Mouse (Mus musculus) spleen, postnatal 36 days (tissue): Measurements from ENCODE around the gene Adarb2.

Experiments
- DNase-seq, 2 experiments: peaks; one replicate each; pipeline ENCODE4 v3.0.0; 2022; ENCODE audit warnings: low spot score in 2 of 2, mixed read lengths in 1 of 2

The Adarb2 gene

DNA sequence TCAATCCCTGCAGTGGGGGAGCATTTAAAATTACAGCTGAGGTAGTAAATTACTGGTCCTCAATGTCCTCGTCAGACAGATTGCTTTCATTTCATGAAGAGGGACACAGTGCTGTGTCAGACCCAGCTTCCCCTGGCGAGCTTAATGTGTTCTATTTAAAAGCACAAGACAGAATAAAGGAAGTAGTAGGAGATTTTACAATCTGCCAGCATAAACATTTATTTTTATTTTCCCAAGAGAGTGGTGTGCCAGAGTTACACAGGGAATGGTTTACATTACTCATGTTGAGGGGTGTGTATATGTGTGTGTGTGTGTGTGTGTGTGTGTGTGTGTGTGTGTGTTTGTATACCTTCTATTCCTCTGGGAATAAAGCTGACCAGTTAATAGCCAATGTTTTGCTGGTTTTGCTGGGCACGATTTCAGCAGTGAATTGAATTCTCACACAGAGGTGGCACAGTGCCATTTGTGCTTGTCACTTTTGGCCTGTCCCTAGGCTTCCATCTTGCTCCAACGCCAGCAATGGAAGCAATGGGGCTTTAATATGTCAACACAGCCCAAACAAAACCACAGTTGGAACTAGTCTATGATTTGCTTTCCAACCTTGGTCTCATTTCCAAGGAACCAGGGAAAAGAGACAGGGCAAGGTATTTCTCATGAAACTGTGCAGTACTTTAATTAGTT is 282.1 kb downstream of the Adarb2 start:
- DNase-seq = no peak

DNA sequence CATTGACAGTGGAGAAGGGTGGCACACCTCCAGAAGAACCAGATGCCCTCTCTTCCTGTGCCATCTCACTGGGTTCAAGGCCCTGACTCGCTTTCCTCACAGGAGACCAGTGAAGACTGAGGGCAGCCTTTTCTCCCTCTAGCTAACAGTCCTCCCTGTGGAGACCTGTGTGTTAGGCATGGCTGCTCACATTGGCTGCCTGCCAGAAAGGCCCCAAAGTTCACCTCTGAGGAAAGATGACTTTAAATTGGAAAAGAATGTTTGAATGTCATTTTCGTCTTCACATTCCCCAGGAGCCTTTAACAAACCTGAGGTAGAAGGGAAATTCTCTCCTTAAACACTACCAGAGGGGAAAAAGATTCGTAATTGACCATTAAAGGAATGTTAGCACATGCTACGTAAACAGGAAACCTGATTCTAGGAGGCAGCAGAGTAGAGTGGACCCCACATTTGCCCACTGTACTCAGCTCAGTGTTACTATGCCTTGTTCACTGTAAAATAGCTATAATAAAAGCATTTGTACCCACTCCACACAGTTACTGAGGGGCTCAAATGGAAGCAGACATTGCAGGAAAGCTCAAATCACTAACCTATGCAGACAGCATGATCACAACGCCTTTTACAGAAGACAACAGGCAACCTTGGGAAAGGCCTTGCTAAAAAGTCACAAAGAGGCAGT is 285.2 kb downstream of the Adarb2 start:
- DNase-seq = no peak

DNA sequence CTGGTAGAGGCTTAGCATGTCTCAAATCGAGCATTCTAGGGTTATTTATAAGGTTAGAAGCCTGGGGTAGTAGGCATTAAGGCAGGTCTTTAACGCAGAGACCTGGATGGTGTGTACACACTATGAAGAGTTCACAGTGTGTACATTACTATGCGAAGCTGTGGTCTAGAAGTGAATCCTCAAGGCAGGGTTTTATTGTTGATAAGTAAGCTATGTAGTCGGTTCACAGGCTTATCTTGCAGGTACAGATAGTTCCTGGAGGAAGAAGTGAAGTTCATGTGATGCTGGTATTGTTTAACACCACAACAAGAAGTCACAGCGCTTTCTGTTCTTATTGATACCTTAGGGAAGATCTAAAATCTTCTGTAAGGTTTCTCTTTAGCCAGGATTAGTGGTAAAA is 290.7 kb downstream of the Adarb2 start:
- DNase-seq = no peak

DNA sequence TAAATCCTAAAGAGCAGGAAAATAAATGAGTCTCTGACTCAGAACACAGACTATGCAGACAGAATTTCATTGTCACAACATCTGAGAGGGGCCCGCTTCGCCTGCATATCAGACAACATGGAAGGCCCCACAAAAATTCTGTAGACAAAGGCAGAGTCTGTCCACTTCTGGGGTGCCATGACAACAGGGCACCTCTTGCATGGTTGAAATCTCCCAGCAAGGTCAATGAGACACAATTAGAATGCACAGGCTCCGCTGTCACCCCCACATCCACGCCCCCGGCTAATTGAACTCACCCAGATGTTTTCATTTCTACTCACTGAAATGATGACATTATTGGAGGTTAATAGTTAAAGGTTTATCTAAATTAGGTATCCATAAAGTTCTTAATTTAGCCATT is 296.9 kb downstream of the Adarb2 start:
- DNase-seq = no peak

DNA sequence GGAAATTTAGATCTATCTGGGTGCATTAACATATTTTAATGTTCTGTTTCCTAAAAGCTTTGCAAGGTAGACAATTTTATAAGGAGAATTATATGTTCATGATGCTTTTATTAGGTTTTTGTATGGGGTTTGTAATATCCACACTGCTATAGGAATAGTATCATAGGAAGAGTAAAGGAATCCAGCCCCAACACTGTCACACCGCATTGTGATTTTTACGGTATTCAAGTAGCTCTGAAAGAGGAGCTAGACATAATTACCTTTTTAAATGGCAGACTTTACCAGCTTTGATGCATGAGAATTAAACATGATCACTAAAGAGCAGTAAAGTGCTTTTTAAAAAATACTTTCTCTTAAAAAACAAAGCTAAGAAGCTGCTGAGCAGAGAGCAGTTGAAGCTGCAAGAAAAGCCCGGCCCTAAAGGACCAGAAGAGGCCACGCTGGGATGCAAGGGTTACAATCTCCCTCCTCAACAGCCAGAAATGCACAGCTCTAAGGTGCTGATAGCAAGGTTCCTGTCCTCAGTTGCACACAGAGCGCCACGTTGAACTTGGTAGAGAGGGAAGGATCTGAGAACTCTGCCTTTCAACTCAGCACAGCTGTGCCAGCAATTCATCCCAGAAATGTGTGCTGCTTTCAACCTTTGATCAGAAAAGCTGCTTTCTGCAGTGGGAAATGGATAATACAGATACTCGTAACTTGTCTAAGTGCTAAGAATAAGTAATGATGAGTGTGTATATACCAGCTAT is 308.6 kb downstream of the Adarb2 start:
- no peak for DNase-seq

DNA sequence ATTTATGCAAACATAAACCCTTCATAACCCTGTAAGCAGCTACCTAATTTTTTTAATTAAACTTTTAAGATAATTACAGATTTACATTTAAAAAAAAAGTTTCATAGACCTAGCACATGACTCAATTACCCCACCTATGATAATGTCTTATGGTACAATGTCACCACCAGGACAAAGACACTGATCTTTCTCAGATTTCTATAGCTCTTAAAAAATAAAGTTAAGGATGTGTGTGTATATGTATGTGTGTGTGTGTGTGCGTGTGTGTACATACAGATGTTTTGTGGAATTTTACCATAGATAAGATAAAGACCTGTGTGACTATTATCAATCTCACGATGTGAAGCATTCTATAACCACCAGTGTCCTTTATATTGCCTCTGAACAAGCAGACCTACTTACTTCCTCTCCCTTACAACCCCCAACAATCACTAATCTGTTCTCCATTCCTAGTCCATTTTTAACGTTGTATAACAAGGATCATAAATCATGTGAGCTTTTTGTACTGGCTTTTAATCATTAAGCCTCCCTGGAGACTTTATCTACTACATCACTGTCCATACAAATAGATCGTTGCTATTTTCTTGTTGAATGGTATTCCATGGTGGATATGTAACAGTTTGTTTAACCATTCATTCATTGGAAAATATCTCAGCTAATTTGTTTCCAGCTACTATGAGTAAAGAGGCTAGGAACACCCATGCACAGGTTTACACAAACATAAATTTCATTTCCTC is 313.5 kb downstream of the Adarb2 start:
- DNase-seq = no peak

DNA sequence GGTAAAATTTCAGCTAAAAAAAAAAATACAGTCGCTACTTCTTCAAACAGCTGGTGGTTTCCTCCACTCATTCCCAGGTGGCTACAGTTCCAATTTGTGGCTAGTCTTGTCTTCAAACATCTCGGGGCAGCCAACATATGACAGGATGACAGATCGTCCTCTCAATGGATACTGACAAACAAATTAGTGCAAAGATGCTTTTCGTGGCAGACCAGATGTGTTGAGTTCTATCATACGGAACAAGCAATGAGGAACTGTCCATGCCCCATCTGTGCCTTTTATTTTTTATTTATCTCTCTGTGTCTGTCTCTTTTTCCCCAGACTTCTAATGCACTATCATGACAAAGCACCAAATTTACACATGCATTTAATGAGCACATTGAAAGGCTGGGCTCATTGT is 316.5 kb downstream of the Adarb2 start:
- DNase-seq = no peak

DNA sequence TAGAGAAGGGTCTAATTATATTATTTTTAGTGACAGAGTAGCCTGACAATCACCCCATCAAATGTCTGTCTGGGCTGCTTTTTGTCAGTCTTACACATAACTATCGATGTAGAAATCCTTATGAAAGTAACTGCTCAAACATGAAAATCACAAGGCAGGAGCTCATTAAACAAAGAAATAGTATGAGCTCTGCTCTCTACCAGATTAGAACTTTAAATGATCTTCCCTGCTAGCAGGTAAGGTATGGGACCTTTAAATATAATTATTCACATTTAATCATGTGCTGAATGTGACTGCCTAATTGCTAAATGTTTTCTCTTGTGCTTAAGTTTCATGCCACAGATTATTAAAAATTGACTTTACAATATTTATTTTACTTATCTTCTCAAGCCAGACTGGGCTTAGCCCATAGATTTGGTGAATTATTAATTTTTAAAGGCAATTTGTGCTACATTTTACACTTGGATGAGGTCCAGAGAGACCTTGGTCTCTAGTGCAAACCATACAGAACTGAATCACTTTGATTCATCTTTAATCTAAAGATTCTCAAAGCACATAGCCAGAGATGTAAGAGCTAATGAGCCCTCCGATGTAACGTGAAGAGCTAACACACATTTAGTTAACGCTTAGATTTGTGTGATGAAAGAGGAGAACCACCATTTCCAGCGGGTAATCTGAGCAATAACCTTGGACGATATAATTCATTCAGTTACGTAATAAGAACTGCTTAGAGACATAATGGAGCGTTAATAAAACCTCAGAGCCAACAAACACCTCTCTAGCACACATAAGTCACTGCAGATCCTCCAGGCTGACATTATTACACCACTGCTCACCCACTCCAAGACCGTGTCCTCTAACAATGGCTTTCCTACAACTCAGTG is 323.3 kb downstream of the Adarb2 start:
- DNase-seq = no peak

DNA sequence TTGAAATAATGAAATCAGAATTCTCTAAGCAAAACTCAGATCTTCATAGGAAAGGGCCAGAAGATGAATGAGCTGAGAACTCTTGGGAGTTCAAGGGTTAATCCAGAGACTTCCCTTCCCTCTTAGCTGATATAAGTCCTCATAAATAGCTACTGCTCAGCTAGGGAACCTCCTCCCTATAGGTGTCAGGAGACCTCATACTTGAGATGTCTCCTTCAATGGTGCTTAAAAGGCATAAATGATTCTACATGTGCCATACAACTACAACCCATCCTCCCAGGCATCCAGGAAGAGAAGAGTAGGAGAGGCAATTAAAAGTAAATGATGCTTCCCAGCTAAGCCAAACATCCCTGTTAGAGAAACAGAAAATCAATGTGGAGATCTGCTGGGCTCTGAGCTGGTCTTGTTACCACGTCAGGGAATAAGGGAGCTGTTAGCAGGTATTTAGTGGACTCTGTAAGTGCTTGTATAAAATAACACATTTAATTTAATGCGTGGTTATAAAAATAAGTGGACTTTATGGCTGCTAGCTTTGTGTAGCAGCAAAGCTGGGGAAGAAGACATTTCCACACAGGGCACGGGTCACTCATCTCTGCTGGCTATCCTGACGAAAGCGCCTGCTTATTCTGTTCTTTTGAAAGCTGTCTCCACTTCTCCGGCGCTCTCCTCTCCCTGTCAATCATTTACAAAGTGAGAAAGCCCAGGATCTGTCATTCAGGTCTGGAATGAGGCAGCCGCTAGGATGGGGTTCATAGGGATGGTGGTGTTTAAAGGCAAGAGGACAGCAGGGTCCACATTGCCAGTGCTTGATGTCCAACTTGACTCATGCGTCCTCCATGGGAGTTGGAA is 331.8 kb downstream of the Adarb2 start:
- DNase-seq = no peak

DNA sequence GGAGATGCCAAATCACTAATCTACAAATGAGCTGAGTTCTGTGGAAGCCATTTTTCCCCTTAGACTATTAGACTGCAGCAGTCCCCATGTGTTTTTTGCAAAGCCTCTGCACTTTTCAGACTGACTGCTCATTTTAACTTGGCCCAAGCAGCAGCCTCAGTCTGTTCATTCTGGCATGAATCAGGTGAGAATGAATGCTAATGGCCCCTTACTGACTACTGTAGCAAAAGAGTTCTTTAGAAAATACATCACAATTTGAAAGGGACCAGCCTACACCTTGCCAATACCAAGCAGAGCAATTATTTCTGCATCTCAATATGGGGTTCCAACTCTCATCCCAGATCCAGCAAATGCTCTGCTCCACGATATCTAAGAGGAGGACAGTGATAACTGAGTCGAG is 335.8 kb downstream of the Adarb2 start:
- DNase-seq = no peak

DNA sequence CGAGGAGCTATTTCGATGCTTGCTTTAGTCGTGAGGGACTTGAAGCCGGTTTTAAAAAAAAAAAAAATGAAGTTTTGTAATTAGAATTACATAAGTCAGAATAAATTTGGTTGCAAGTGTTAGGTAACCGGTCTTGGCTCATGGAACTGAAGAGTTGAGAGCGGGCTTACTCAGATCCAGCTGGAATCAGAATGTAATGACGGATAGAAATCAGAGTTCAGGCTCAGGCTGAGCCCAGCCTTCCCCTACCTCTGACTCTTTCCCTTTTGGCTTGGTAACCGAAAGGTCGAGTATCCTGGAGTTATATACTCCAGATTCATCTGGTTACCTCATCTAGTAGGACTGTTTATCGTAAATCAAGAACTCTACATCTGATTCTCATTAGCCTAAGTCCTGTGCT is 336.2 kb downstream of the Adarb2 start:
- no peak for DNase-seq

DNA sequence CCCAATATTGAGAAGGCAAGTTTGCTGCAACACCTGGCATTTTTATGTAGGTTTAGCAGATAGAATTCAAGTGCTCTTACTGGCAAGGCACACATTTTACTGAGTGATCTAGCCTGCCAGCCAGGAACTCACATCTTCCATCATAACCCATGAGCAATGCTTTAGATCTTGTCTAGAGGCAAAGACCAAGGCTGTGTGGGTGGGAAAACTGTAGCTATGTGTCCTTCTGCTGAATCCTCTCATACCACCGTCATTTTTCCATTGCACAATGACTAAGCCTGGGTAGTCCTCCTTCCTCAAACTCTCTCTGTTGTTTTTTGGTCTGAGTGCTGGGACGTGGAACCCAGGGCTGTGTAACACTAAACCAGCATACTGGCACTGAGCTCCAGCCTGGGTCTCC is 340.0 kb downstream of the Adarb2 start:
- no peak for DNase-seq

DNA sequence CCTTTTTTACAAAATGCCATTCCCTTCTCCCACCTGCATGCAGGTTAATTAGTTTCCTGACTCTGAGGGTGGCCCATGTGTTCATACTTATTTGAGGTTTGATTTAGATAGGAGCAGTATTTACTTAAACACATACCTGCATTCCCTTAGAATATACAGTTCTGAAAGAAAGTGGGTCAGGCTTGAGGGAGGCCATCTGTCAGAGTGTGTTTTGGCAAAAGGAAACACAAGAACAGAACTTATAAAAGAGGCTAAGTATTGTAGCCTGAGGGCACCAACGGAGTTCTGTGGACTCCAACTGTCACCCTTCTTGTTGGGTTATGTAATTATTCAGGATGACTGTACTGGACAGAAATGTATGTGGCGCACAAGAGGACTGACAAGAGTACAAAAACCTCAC is 349.6 kb downstream of the Adarb2 start:
- no peak for DNase-seq

DNA sequence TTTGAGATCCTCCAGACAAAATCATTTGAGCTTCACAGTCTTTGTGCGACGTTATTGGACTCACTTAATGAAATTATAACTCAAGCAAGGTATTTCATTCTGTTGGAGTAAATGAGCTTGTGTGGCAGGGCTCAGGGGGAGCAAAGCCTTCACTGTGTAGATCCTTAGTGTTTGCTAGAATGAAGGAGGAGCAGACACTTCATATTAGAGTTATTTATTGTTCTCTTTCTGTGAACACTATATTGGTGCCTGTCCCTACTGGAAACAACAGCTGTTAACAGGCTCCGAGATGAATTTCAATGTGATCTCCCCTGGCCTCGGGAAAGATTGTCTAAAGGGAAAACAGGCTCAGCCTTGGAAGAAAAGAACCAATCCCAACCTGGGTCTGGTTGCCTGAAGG is 355.1 kb downstream of the Adarb2 start:
- no peak for DNase-seq

DNA sequence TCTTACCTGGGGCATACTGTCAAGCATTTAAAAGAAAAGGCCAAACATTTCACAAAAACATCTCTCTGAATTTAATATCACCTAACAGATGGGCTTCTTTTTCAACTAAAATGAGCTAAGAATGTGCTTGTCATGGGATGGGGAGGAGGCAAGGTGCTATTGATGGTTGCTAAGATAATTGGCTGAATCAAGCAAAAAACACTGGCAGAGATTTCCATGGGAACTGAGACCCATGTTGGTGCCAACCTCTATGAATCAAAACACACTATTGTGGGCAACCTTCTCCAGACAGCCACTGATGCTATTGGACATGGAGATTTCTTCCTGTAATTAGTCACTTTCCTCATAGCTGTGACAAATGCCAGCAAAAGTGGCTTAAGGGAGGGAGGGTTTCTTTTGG is 357.8 kb downstream of the Adarb2 start:
- DNase-seq = no peak

DNA sequence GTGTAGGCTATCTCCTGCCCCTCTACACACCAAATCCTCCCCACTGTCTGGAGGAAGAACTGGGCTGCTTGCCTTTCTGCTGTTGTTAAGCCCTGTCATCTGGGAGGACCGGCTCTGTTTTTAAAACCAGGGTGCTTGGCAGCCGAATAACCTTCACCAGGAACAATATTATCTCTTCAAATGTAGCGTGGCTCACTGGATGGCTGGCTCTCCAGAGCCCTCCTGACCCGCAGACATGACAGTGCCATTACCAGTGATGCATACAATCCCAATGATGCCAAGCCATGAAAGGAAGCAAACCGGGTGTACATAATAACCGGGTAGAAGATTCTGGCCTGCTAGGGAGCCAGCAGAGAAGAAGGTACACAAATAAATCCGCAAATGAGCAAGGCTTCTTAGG is 360.5 kb downstream of the Adarb2 start:
- DNase-seq = no peak

DNA sequence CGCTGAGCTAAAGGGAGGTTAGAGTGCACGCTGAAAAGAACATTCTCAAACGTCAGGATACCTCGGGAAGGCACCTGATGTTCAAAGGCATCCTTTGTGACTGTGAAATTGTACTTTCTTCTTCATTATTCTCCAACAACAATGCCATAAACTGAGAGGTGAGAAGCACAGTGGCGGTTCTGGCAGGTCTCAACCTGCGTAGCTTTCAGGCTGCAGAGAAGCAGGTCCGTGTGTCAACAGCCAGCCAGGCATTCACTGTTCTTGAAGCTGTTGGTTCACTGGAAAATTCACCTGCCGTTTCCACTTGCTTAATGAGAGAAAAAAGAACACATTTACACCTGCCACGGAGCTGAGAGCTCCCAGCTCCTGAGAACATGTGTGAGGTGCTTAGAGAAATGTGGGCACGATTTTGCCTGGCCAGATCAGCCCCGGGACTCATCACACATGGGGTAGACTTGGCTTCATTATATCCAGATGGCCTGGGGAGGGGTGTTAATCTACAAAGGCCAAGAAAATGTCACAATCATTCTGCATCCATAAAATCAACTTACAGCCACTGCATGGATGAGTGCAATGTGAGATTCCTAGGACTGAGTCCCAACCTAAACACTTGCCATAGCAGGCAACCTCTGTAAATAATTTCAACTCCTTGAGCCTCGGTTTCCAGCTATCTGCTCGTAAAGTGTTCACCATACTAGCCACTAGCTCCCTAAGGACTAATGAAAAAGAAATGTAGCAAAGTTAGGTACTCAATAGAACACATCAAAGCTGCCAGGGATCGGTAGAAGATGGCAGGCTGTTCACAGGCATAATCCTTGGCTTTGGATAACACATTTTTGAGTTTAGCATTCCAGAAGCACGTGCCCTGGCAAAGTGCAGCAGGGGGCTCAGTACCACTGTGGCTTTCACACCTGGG is 364.7 kb downstream of the Adarb2 start:
- DNase-seq = no peak

DNA sequence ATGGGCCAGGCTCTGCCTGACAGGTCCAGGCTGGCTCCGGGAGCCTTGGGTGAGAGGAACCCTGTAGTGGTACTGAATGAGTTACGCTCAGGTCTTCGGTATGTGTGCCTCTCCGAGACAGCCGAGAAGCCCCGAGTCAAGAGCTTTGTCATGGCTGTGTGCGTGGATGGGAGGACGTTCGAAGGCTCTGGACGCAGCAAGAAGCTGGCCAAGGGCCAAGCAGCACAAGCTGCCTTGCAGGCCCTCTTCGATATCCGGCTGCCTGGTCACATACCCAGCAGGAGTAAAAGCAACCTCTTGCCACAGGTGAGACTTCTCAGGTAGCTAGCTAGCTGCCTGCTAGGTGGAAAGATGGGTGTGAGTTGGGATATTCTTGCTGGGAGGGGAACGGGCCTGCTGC is 367.6 kb downstream of the Adarb2 start:
- no peak for DNase-seq

DNA sequence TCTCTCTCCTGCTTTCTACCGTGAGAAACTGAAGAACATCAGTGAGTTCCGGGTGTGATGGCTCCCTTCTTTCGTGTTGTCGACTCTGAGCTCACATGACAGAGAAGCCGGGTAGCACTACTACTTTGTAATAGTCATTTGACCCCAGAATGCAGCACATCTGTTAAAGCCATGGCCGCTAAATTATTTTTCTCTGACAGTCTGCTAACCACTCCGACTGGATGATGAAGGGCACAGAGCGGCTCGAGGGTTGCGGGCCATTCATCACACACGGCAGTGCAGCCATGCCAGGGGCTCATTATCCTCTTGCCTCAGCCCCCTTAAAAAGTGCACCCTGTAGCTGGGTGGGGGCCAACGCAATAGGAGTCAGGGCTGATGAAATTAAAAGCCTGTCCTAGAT is 371.2 kb downstream of the Adarb2 start:
- DNase-seq = no peak
